Mouse (Mus musculus): Measurements from ENCODE around the gene Vsx2. TPM values are rescaled to one million over a fixed set of nuclear protein-coding genes. Genes with fewer than 3 reads are reported as not detected.

Vsx2 gene
- polyA plus RNA-seq, 1 experiment from 2014 or later = not detected

GRCm38 (mm10) chr12:84570694-84571415 lies 1.3 kb downstream of the Vsx2 start:
- no peak for TF ChIP-seq CTCF (IDR thresholded peaks at IDR 0.05; ENCODE audit: low read depth)
- H3K4me3 ChIP-seq (ENCODE audit: low read depth, low read length) = no peak overlapping the region
- no peaks in the 10 kb centered on the region for H3K36me3 ChIP-seq (ENCODE audit: control insufficient read depth, insufficient read depth)
- H3K27ac ChIP-seq (ENCODE audit: low read depth, low read length) = no peak overlapping the region
- ATAC-seq = no peak
- H3K4me1 ChIP-seq (replicated peaks; ENCODE audit: control insufficient read depth, insufficient read depth, low read length) = no peaks in the 10 kb centered on the region
- H3K27me3 ChIP-seq (replicated peaks; ENCODE audit: control insufficient read depth, insufficient read depth, low read length) = peaks cover 75% of the 10 kb centered on the region
- no peak overlapping the region for H3K4me2 ChIP-seq (replicated peaks; ENCODE audit: low read depth)
- no peaks in the 10 kb centered on the region for H3K9me3 ChIP-seq (ENCODE audit: control insufficient read depth)
- 2% methylated on average over 34 of the region's 34 CpGs for WGBS
- H3K9ac ChIP-seq (ENCODE audit: low read depth, low read length) = no peak overlapping the region

GRCm38 (mm10) chr12:84571466-84572340 lies 2.1 kb downstream of the Vsx2 start:
- 3% methylated on average over 43 of the region's 43 CpGs for WGBS
- Histone ChIP-seq H3K9ac (ENCODE audit: low read depth, low read length) (no peak overlapping the region), H3K4me2 (replicated peaks; ENCODE audit: low read depth) (no peak overlapping the region; the same call in 1 of the 2 replicates), H3K36me3 (ENCODE audit: control insufficient read depth, insufficient read depth) (no peaks in the 10 kb centered on the region), H3K4me3 (ENCODE audit: low read depth, low read length) (0 out of 2 replicates have a peak overlapping the region, but pooled peaks have one; percentile 3), H3K4me1 (replicated peaks; ENCODE audit: control insufficient read depth, insufficient read depth, low read length) (no peaks in the 10 kb centered on the region), H3K9me3 (ENCODE audit: control insufficient read depth) (no peaks in the 10 kb centered on the region), H3K27me3 (replicated peaks; ENCODE audit: control insufficient read depth, insufficient read depth, low read length) (peaks cover 75% of the 10 kb centered on the region), H3K27ac (ENCODE audit: low read depth, low read length) (no peak overlapping the region)
- no peak for TF ChIP-seq CTCF (IDR thresholded peaks at IDR 0.05; ENCODE audit: low read depth)
- no peak for ATAC-seq

- Histone ChIP-seq H3K4me3 (ENCODE audit: low read depth, low read length) (no peak overlapping the region), H3K4me1 (replicated peaks; ENCODE audit: control insufficient read depth, insufficient read depth, low read length) (no peaks in the 10 kb centered on the region), H3K27ac (ENCODE audit: low read depth, low read length) (no peak overlapping the region), H3K4me2 (replicated peaks; ENCODE audit: low read depth) (no peak overlapping the region), H3K9me3 (ENCODE audit: control insufficient read depth) (no peaks in the 10 kb centered on the region), H3K36me3 (ENCODE audit: control insufficient read depth, insufficient read depth) (no peaks in the 10 kb centered on the region), H3K27me3 (replicated peaks; ENCODE audit: control insufficient read depth, insufficient read depth, low read length) (peaks cover 72% of the 10 kb centered on the region), H3K9ac (ENCODE audit: low read depth, low read length) (no peak overlapping the region)
- no peak for TF ChIP-seq CTCF (IDR thresholded peaks at IDR 0.05; ENCODE audit: low read depth)
- WGBS = 13% methylated on average over 7 of the region's 7 CpGs
- ATAC-seq = no peak
Measured at GRCm38 (mm10) chr12:84572341-84572720, 2.8 kb downstream of the Vsx2 start.

DNA sequence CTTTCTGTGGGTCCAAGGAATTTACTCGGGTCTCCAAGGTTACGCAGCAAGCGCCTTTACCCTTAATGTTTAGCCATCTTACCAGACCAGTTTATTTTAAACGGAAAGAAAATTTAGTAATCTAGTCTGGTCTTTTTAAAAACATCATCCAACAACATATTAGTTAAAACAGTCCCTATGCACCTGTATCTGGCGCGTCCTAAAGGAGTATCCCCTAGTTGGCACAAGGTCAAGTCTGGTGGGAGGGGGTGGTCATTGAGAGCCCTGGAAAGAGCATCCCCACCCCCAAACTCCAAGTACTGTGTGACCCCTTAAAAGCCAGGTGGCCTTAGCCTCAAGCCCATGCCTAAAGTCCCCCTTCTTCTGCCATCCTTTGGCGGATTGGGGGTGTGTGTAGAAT lies 3.5 kb downstream of the Vsx2 start:
- Histone ChIP-seq H3K9me3 (ENCODE audit: control insufficient read depth) (no peaks in the 10 kb centered on the region), H3K4me1 (replicated peaks; ENCODE audit: control insufficient read depth, insufficient read depth, low read length) (no peaks in the 10 kb centered on the region), H3K36me3 (ENCODE audit: control insufficient read depth, insufficient read depth) (no peaks in the 10 kb centered on the region), H3K4me2 (replicated peaks; ENCODE audit: low read depth) (no peak overlapping the region), H3K4me3 (ENCODE audit: low read depth, low read length) (no peak overlapping the region), H3K27me3 (replicated peaks; ENCODE audit: control insufficient read depth, insufficient read depth, low read length) (peaks cover 64% of the 10 kb centered on the region), H3K9ac (ENCODE audit: low read depth, low read length) (no peak overlapping the region), H3K27ac (ENCODE audit: low read depth, low read length) (no peak overlapping the region)
- no peak for ATAC-seq
- TF ChIP-seq CTCF (IDR thresholded peaks at IDR 0.05; ENCODE audit: low read depth) = no peak
- WGBS = 24% methylated on average over 7 of the region's 7 CpGs

GRCm38 (mm10) chr12:84577768-84578439 lies 8.3 kb downstream of the Vsx2 start:
- H3K9ac ChIP-seq (ENCODE audit: low read depth, low read length) = no peak overlapping the region
- peak; percentile 27 for TF ChIP-seq CTCF (IDR thresholded peaks at IDR 0.05; ENCODE audit: low read depth)
- H3K4me3 ChIP-seq (ENCODE audit: low read depth, low read length) = no peak overlapping the region
- no peaks in the 10 kb centered on the region for H3K36me3 ChIP-seq (ENCODE audit: control insufficient read depth, insufficient read depth)
- no peaks in the 10 kb centered on the region for H3K9me3 ChIP-seq (ENCODE audit: control insufficient read depth)
- H3K4me2 ChIP-seq (replicated peaks; ENCODE audit: low read depth) = no peak overlapping the region
- no peak overlapping the region for H3K27ac ChIP-seq (ENCODE audit: low read depth, low read length)
- no peaks in the 10 kb centered on the region for H3K4me1 ChIP-seq (replicated peaks; ENCODE audit: control insufficient read depth, insufficient read depth, low read length)
- no peak for ATAC-seq
- H3K27me3 ChIP-seq (replicated peaks; ENCODE audit: control insufficient read depth, insufficient read depth, low read length) = peaks cover 16% of the 10 kb centered on the region
- WGBS = 74% methylated on average over 11 of the region's 11 CpGs

GRCm38 (mm10) chr12:84578440-84578770 lies 8.8 kb downstream of the Vsx2 start:
- Histone ChIP-seq H3K9ac (ENCODE audit: low read depth, low read length) (no peak overlapping the region), H3K4me2 (replicated peaks; ENCODE audit: low read depth) (no peak overlapping the region), H3K27me3 (replicated peaks; ENCODE audit: control insufficient read depth, insufficient read depth, low read length) (peaks cover 11% of the 10 kb centered on the region), H3K4me3 (ENCODE audit: low read depth, low read length) (no peak overlapping the region), H3K9me3 (ENCODE audit: control insufficient read depth) (no peaks in the 10 kb centered on the region), H3K27ac (ENCODE audit: low read depth, low read length) (no peak overlapping the region), H3K36me3 (ENCODE audit: control insufficient read depth, insufficient read depth) (no peaks in the 10 kb centered on the region), H3K4me1 (replicated peaks; ENCODE audit: control insufficient read depth, insufficient read depth, low read length) (no peaks in the 10 kb centered on the region)
- TF ChIP-seq CTCF (IDR thresholded peaks at IDR 0.05; ENCODE audit: low read depth) = no peak
- WGBS = 38% methylated on average over 5 of the region's 5 CpGs
- no peak for ATAC-seq
